Mouse (Mus musculus): ENCODE results near the gene Dhrs7b. TPM values are rescaled to one million over a fixed set of nuclear protein-coding genes. Genes with fewer than 3 reads are reported as not detected.
"Not testable (repeated sequence)": the region's sequence is repeated elsewhere in the genome, so short reads cannot be mapped to it uniquely, and the experiment has no call there.

Dhrs7b gene
- polyA plus RNA-seq, 2 experiments: 9.2 to 22.3 TPM

DNA sequence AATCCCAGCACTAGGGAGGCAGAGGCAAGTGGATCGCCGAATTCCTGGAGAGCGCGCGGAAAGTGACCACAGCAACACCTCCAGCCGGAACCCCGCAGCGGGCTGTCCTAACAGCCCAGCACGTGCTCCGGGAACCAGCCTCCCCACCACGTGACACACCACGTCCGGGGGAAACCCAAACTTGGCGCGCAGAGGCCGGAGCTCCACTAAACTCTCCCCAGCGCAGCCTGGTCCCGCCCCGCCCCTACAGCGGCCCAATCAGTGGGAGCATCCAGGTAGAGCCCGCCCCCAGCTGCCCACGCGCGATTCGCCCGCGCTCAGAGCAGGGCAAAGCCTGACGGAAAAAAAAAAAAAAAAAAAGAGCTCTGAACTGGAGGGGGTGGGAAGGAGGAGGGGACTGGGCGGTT is 19.4 kb upstream of the Dhrs7b start:
- H3K27me3 ChIP-seq (ENCODE audit: control insufficient read depth, insufficient read depth, low read length): no peaks in the 10 kb centered on the region
- no peaks in the 10 kb centered on the region for H3K36me3 ChIP-seq (replicated peaks; ENCODE audit: control insufficient read depth, insufficient read depth, low read depth)
- peak overlapping the region; percentile 61 for H3K4me2 ChIP-seq (ENCODE audit: low read depth)
- WGBS (ENCODE audit: insufficient replicate concordance): 0% methylated on average over 29 of the region's 29 CpGs
- no peak for TF ChIP-seq CTCF (IDR thresholded peaks at IDR 0.05; ENCODE audit: low read depth)
- TF ChIP-seq EP300 (IDR thresholded peaks at IDR 0.05; ENCODE audit: low read depth): 0 out of 2 replicates have a peak, but pooled peaks have one; percentile 2
- DNase-seq (ENCODE audit: low read depth in 3 of 3, low spot score in 3 of 3) (peak; percentile 75 to 82 (median 80)), ATAC-seq (ENCODE audit: insufficient read depth) (peak; percentile 93)
- H3K9me3 ChIP-seq (ENCODE audit: control insufficient read depth, low read length): no peaks in the 10 kb centered on the region
- H3K4me3 ChIP-seq (ENCODE audit: insufficient read depth in 1 of 2, low read depth in 2 of 2, low read length in 2 of 2): peak overlapping the region; percentile 53 to 63
- H3K27ac ChIP-seq: no peak overlapping the region
- H3K4me1 ChIP-seq (replicated peaks; ENCODE audit: control insufficient read depth in 2 of 2, insufficient read depth in 2 of 2, low read length in 1 of 2): peaks cover 6 to 17% of the 10 kb centered on the region in 2 experiments
- peak overlapping the region; percentile 43 for H3K9ac ChIP-seq (replicated peaks)

DNA sequence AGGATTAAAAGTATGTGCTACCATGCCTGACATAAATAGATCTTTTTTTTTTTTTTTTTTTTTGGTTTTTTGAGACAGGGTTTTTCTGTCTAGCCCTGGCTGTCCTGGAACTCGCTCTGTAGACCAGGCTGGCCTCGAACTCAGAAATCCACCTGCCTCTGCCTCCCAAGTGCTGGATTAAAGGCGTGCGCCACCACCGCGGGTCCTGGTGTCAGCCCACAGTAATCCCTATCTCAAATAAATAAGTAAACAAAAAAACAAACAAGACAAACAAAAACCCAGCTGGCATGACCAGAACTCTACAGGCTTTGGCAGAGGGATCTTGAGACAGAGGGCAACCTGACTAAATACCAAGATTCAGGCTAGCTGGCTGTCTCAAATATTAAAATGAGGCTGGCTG is 18.8 kb upstream of the Dhrs7b start, which contains the start of gene Shmt1:
Gene Shmt1 (minus strand): TSS at position 101 of the 400 bp plus-strand sequence.
- Histone ChIP-seq H3K4me2 (ENCODE audit: low read depth) (peak within 1 kb of the TSS; percentile 61), H3K9ac (replicated peaks) (peak within 1 kb of the TSS; percentile 43), H3K4me1 (replicated peaks; ENCODE audit: control insufficient read depth in 2 of 2, insufficient read depth in 2 of 2, low read length in 1 of 2) (peaks cover 6 to 17% of the 10 kb centered on the region in 2 experiments), H3K4me3 (ENCODE audit: insufficient read depth in 1 of 2, low read depth in 2 of 2, low read length in 2 of 2) (peak within 1 kb of the TSS; percentile 53 to 63)
- not testable (repeated sequence) for H3K27ac ChIP-seq; H3K27me3 ChIP-seq (ENCODE audit: control insufficient read depth, insufficient read depth, low read length); H3K36me3 ChIP-seq (replicated peaks; ENCODE audit: control insufficient read depth, insufficient read depth, low read depth); H3K9me3 ChIP-seq (ENCODE audit: control insufficient read depth, low read length); ATAC-seq (ENCODE audit: insufficient read depth); DNase-seq (ENCODE audit: low read depth in 3 of 3, low spot score in 3 of 3)
- 22% methylated on average over 6 of the region's 6 CpGs for WGBS (ENCODE audit: insufficient replicate concordance)

DNA sequence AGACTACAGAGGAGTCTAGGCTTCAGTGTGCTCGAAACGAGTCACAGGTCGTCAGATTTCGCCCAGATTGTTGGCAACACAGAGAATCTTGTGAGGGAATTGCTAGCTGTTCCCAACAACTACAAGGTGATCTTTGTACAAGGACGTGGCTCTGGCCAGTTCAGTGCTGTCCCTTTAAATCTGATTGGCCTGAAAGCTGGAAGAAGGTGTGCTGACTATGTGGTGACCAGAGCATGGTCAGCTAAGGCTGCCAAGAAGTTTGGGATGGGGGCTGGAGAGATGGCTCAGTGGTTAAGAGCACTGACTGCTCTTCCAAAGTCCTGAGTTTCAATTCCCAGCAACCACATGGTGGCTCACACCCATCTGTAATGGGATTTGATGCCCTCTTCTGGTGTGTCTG is 14.0 kb upstream of the Dhrs7b start:
- Histone ChIP-seq H3K27me3 (ENCODE audit: control insufficient read depth, insufficient read depth, low read length) (no peaks in the 10 kb centered on the region), H3K9ac (replicated peaks) (no peak overlapping the region), H3K4me3 (ENCODE audit: insufficient read depth in 1 of 2, low read depth in 2 of 2, low read length in 2 of 2) (no peak overlapping the region), H3K4me2 (ENCODE audit: low read depth) (no peak overlapping the region), H3K4me1 (replicated peaks; ENCODE audit: control insufficient read depth in 2 of 2, insufficient read depth in 2 of 2, low read length in 1 of 2) (0 out of 4 replicates have a peak, but pooled peaks cover 0 to under 1% of the 10 kb centered on the region in 2 experiments), H3K9me3 (ENCODE audit: control insufficient read depth, low read length) (no peaks in the 10 kb centered on the region), H3K36me3 (replicated peaks; ENCODE audit: control insufficient read depth, insufficient read depth, low read depth) (no peaks in the 10 kb centered on the region), H3K27ac (no peak overlapping the region)
- TF ChIP-seq EP300 (IDR thresholded peaks at IDR 0.05; ENCODE audit: low read depth): no peak
- no peak for TF ChIP-seq CTCF (IDR thresholded peaks at IDR 0.05; ENCODE audit: low read depth)
- no peak for DNase-seq (ENCODE audit: low read depth in 3 of 3, low spot score in 3 of 3)
- 51% methylated on average over 5 of the region's 5 CpGs for WGBS (ENCODE audit: insufficient replicate concordance)
- no peak for ATAC-seq (ENCODE audit: insufficient read depth)

GRCm38 (mm10) chr11:60823771-60824170 is 6.7 kb upstream of the Dhrs7b start:
- Histone ChIP-seq H3K4me1 (replicated peaks; ENCODE audit: control insufficient read depth in 2 of 2, insufficient read depth in 2 of 2, low read length in 1 of 2) (peaks cover 0 to 3% of the 10 kb centered on the region in 2 experiments; a peak in 1 of 4 replicates), H3K4me3 (ENCODE audit: insufficient read depth in 1 of 2, low read depth in 2 of 2, low read length in 2 of 2) (no peak overlapping the region), H3K27me3 (ENCODE audit: control insufficient read depth, insufficient read depth, low read length) (no peaks in the 10 kb centered on the region), H3K36me3 (replicated peaks; ENCODE audit: control insufficient read depth, insufficient read depth, low read depth) (no peaks in the 10 kb centered on the region), H3K27ac (no peak overlapping the region), H3K4me2 (ENCODE audit: low read depth) (no peak overlapping the region), H3K9ac (replicated peaks) (no peak overlapping the region), H3K9me3 (ENCODE audit: control insufficient read depth, low read length) (no peaks in the 10 kb centered on the region)
- no peak for DNase-seq (ENCODE audit: low read depth in 3 of 3, low spot score in 3 of 3)
- no peak for ATAC-seq (ENCODE audit: insufficient read depth)
- 37% methylated on average over 2 of the region's 2 CpGs for WGBS (ENCODE audit: insufficient replicate concordance)
- no peak for TF ChIP-seq CTCF (IDR thresholded peaks at IDR 0.05; ENCODE audit: low read depth)
- no peak for TF ChIP-seq EP300 (IDR thresholded peaks at IDR 0.05; ENCODE audit: low read depth)

DNA sequence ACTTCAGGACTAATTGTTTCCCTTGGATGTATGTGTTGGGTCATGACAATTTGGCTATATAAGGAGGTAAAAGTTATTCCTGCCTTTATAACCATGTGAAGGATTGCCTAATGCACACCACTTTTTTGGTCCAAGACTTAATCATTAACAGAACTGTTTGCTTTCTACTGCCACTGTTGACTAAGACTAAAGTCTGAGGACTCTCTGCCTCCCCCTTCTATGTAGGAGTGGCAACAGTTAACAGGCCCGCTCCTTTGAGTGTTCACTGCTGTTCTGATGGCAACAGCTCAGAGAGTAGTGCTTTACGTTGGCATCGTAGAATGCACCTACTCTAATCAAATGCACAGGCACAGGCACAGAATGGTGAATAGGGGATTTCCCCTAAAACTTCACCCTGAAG is 5.2 kb upstream of the Dhrs7b start:
- H3K9ac ChIP-seq (replicated peaks): no peak overlapping the region
- TF ChIP-seq EP300 (IDR thresholded peaks at IDR 0.05; ENCODE audit: low read depth): no peak
- TF ChIP-seq CTCF (IDR thresholded peaks at IDR 0.05; ENCODE audit: low read depth): no peak
- 61% methylated on average over 3 of the region's 3 CpGs for WGBS (ENCODE audit: insufficient replicate concordance)

More for the DNA sequence above, 5.2 kb upstream of the Dhrs7b start:
- Histone ChIP-seq H3K9me3 (ENCODE audit: control insufficient read depth, low read length) (no peaks in the 10 kb centered on the region), H3K4me3 (ENCODE audit: insufficient read depth in 1 of 2, low read depth in 2 of 2, low read length in 2 of 2) (no peak overlapping the region), H3K27me3 (ENCODE audit: control insufficient read depth, insufficient read depth, low read length) (no peaks in the 10 kb centered on the region), H3K27ac (no peak overlapping the region), H3K4me2 (ENCODE audit: low read depth) (no peak overlapping the region), H3K4me1 (replicated peaks; ENCODE audit: control insufficient read depth in 2 of 2, insufficient read depth in 2 of 2, low read length in 1 of 2) (peaks cover 0 to 4% of the 10 kb centered on the region in 2 experiments; a peak in 1 of 4 replicates), H3K36me3 (replicated peaks; ENCODE audit: control insufficient read depth, insufficient read depth, low read depth) (no peaks in the 10 kb centered on the region)
- peak; percentile 39; the same call in 1 of the 2 replicates for ATAC-seq (ENCODE audit: insufficient read depth)
- no peak for DNase-seq (ENCODE audit: low read depth in 3 of 3, low spot score in 3 of 3)
